Mouse (Mus musculus) CD8-positive naive resting alpha-beta T cell, adult 2 months (primary cell): ENCODE data around the gene Klk8.

Source experiments
- DNase-seq, 2 experiments: peaks; one replicate each; pipeline ENCODE4 v3.0.0; 2022; ENCODE audit warnings: low read depth in 2 of 2, low spot score in 2 of 2

Gene Klk8

GRCm38 (mm10) chr7:43797333-43797769 is at the start of gene Klk8:
Gene Klk8, plus strand, starts transcription at chr7:43797577.
- peak; percentile 35 to 53 for DNase-seq

GRCm38 (mm10) chr7:43747788-43748187 is 49.6 kb upstream of the Klk8 start:
- no peak for DNase-seq

- DNase-seq: no peak
Measured at GRCm38 (mm10) chr7:43752806-43753205, 44.6 kb upstream of the Klk8 start.

GRCm38 (mm10) chr7:43766484-43766883 is 30.9 kb upstream of the Klk8 start:
- no peak for DNase-seq

- DNase-seq: no peak
Measured at GRCm38 (mm10) chr7:43768597-43768996, 28.8 kb upstream of the Klk8 start, which contains the start of gene Klk12. Gene Klk12, plus strand, starts transcription at chr7:43768897.

- no peak for DNase-seq
Measured at GRCm38 (mm10) chr7:43769636-43770035, 27.7 kb upstream of the Klk8 start.

- no peak for DNase-seq
Measured at GRCm38 (mm10) chr7:43770701-43771100, 26.7 kb upstream of the Klk8 start.

GRCm38 (mm10) chr7:43771916-43772315 is 25.5 kb upstream of the Klk8 start:
- DNase-seq: no peak

GRCm38 (mm10) chr7:43772901-43773300 is 24.5 kb upstream of the Klk8 start:
- no peak for DNase-seq

- no peak for DNase-seq
Measured at GRCm38 (mm10) chr7:43774364-43774763, 23.0 kb upstream of the Klk8 start, which contains the start of gene Klk11. Gene Klk11, plus strand, starts transcription at chr7:43774604.

GRCm38 (mm10) chr7:43774802-43775201 is 22.6 kb upstream of the Klk8 start:
- DNase-seq: no peak

- no peak for DNase-seq
Measured at GRCm38 (mm10) chr7:43775311-43776057, 21.9 kb upstream of the Klk8 start.

- no peak for DNase-seq
Measured at GRCm38 (mm10) chr7:43776506-43776905, 20.9 kb upstream of the Klk8 start.

GRCm38 (mm10) chr7:43777423-43777822 is 20.0 kb upstream of the Klk8 start:
- DNase-seq: no peak

- no peak for DNase-seq
Measured at GRCm38 (mm10) chr7:43778176-43778970, 19.0 kb upstream of the Klk8 start.

GRCm38 (mm10) chr7:43780241-43780640 is 17.1 kb upstream of the Klk8 start:
- no peak for DNase-seq

GRCm38 (mm10) chr7:43780746-43781145 is 16.6 kb upstream of the Klk8 start, which contains the start of gene Klk10:
Gene Klk10, plus strand, starts transcription at chr7:43781035.
- DNase-seq: no peak

GRCm38 (mm10) chr7:43781541-43781940 is 15.8 kb upstream of the Klk8 start:
- DNase-seq: no peak

- DNase-seq: peak; percentile 65 to 77
Measured at GRCm38 (mm10) chr7:43782275-43783265, 14.8 kb upstream of the Klk8 start.

GRCm38 (mm10) chr7:43785286-43785685 is 12.1 kb upstream of the Klk8 start:
- DNase-seq: no peak

GRCm38 (mm10) chr7:43788096-43788495 is 9.3 kb upstream of the Klk8 start:
- DNase-seq: no peak
